In genomic region chr17:43501631-43502030, GRCm38 (mm10) we compare ENCODE assay signal across 35 mouse cellular contexts. TPM values are rescaled to one million over a fixed set of nuclear protein-coding genes. Genes with fewer than 3 reads are reported as not detected.
DNase-seq lines count a peak whose midpoint lies in the region; ATAC-seq and TF ChIP-seq lines count a peak whose summit lies in the region.
"Had no signal": no experiment of that assay in that cellular context is flagged by ENCODE, and none has a peak within 500 bp of the region (broad histone marks: within the 10 kb centered on the region; RNA-seq: fewer than 3 reads in every experiment).

No protein-coding gene starts in this region.

- no peak for TF ChIP-seq CTCF in intestine, postnatal 0 days (IDR thresholded peaks at IDR 0.05; ENCODE audit: low read depth)

- H3K4me3 ChIP-seq in intestine, embryonic 15.5 days (replicated peaks) = peak overlapping the region; percentile 23
- H3K4me3 ChIP-seq in intestine, postnatal 0 days (ENCODE audit: low read depth, low read length) = peak overlapping the region; percentile 39
- H3K4me3 ChIP-seq in kidney, embryonic 16.5 days (ENCODE audit: low read length) = peak overlapping the region; percentile 1; the same call in 1 of the 2 replicates
- H3K4me3 ChIP-seq: embryonic facial prominence, embryonic 10.5 days; embryonic facial prominence, embryonic 15.5 days; forebrain, embryonic 12.5 days; hindbrain, embryonic 12.5 days; limb, embryonic 10.5 days; limb, embryonic 15.5 days; liver, embryonic 13.5 days; megakaryocyte, embryonic 14.5 days; midbrain, embryonic 13.5 days; stomach, embryonic 15.5 days had no signal

- no peak overlapping the region for H3K9ac ChIP-seq in intestine, embryonic 15.5 days
- H3K9ac ChIP-seq in intestine, postnatal 0 days (ENCODE audit: low read depth, low read length) = no peak overlapping the region
- 0 out of 2 replicates have a peak overlapping the region, but pooled peaks have one; percentile 6 for H3K9ac ChIP-seq in kidney, embryonic 16.5 days (replicated peaks; ENCODE audit: low read length)
- H3K9ac ChIP-seq: embryonic facial prominence, embryonic 15.5 days; forebrain, embryonic 12.5 days; hindbrain, embryonic 12.5 days; limb, embryonic 15.5 days; liver, embryonic 13.5 days; midbrain, embryonic 13.5 days; stomach, embryonic 15.5 days had no signal

- no peak for ATAC-seq in intestine, embryonic 15.5 days
- no peak for ATAC-seq in intestine, postnatal 0 days
- ATAC-seq in kidney, embryonic 16.5 days (ENCODE audit: low FRiP score, low TSS enrichment) = no peak
- no peak for ATAC-seq in inflammation-experienced regulatory T-cells, adult 6 months
- ATAC-seq: hindbrain, postnatal 0 days; lung, postnatal 0 days; midbrain, embryonic 13.5 days had no signal

- peak overlapping the region; percentile 35 for H3K4me2 ChIP-seq in intestine, embryonic 15.5 days (replicated peaks)
- peak overlapping the region; percentile 54 for H3K4me2 ChIP-seq in intestine, postnatal 0 days (replicated peaks; ENCODE audit: low read depth)
- 0 out of 2 replicates have a peak overlapping the region, but pooled peaks have one; percentile 8 for H3K4me2 ChIP-seq in kidney, embryonic 16.5 days (replicated peaks; ENCODE audit: low read depth, low read length)
- H3K4me2 ChIP-seq: embryonic facial prominence, embryonic 15.5 days; forebrain, embryonic 12.5 days; hindbrain, embryonic 12.5 days; limb, embryonic 15.5 days; liver, embryonic 13.5 days; midbrain, embryonic 13.5 days; stomach, embryonic 15.5 days had no signal

- H3K27me3 ChIP-seq in intestine, embryonic 15.5 days (replicated peaks) = no peaks in the 10 kb centered on the region
- no peaks in the 10 kb centered on the region for H3K27me3 ChIP-seq in intestine, postnatal 0 days (replicated peaks; ENCODE audit: control insufficient read depth, insufficient read depth, low read length)
- no peaks in the 10 kb centered on the region for H3K27me3 ChIP-seq in kidney, embryonic 16.5 days (ENCODE audit: insufficient read depth, low read length)
- H3K27me3 ChIP-seq: embryonic facial prominence, embryonic 15.5 days; forebrain, embryonic 12.5 days; hindbrain, embryonic 12.5 days; limb, embryonic 15.5 days; liver, embryonic 13.5 days; megakaryocyte, embryonic 14.5 days; midbrain, embryonic 13.5 days; stomach, embryonic 15.5 days had no signal

- H3K27ac ChIP-seq in intestine, embryonic 15.5 days = peak overlapping the region; percentile 52
- peak overlapping the region; percentile 67 for H3K27ac ChIP-seq in intestine, postnatal 0 days (ENCODE audit: low read depth, low read length)
- H3K27ac ChIP-seq in kidney, embryonic 16.5 days (ENCODE audit: low read length) = peak overlapping the region; percentile 71
- H3K27ac ChIP-seq: embryonic facial prominence, embryonic 10.5 days; embryonic facial prominence, embryonic 15.5 days; forebrain, embryonic 12.5 days; hindbrain, embryonic 12.5 days; hindbrain, postnatal 0 days; limb, embryonic 10.5 days; limb, embryonic 15.5 days; liver, embryonic 13.5 days; midbrain, embryonic 13.5 days; stomach, embryonic 15.5 days had no signal

- 91% methylated on average over 5 of the region's 5 CpGs for WGBS in intestine, embryonic 15.5 days
- WGBS in intestine, postnatal 0 days = 59% methylated on average over 5 of the region's 5 CpGs
- WGBS in kidney, embryonic 16.5 days = 81% methylated on average over 5 of the region's 5 CpGs

- H3K9me3 ChIP-seq in intestine, embryonic 15.5 days = no peaks in the 10 kb centered on the region
- no peaks in the 10 kb centered on the region for H3K9me3 ChIP-seq in intestine, postnatal 0 days (ENCODE audit: control insufficient read depth)
- H3K9me3 ChIP-seq in kidney, embryonic 16.5 days (ENCODE audit: low read length) = no peaks in the 10 kb centered on the region
- H3K9me3 ChIP-seq: embryonic facial prominence, embryonic 10.5 days; embryonic facial prominence, embryonic 15.5 days; forebrain, embryonic 12.5 days; hindbrain, embryonic 12.5 days; limb, embryonic 10.5 days; limb, embryonic 15.5 days; liver, embryonic 13.5 days; megakaryocyte, embryonic 14.5 days; midbrain, embryonic 13.5 days; stomach, embryonic 15.5 days had no signal

- DNase-seq in kidney, postnatal 36 days = peak; percentile 49 to 65
- DNase-seq in heart, postnatal 36 days = no peak
- DNase-seq in frontal cortex, adult 2 months (ENCODE audit: extremely low spot score in 1 of 2, low spot score in 1 of 2) = no peak
- DNase-seq: adrenal gland, postnatal 25 days; B cell, adult 2 months; cerebellum, adult 2 months; cerebellum, postnatal 25 days; gastrocnemius, postnatal 14 days; heart, postnatal 14 days; liver, embryonic 13.5 days; lung, adult 18-20 months; lung, postnatal 4 days; retina, postnatal 1 day; right cerebral cortex, postnatal 14 days had no signal

- H3K36me3 ChIP-seq in intestine, embryonic 15.5 days = no peaks in the 10 kb centered on the region
- peaks cover 3% of the 10 kb centered on the region for H3K36me3 ChIP-seq in intestine, postnatal 0 days (ENCODE audit: control insufficient read depth, insufficient read depth)
- H3K36me3 ChIP-seq in kidney, embryonic 16.5 days (ENCODE audit: insufficient read depth, low read length) = no peaks in the 10 kb centered on the region
- H3K36me3 ChIP-seq: embryonic facial prominence, embryonic 10.5 days; embryonic facial prominence, embryonic 15.5 days; forebrain, embryonic 12.5 days; hindbrain, embryonic 12.5 days; limb, embryonic 10.5 days; limb, embryonic 15.5 days; liver, embryonic 13.5 days; midbrain, embryonic 13.5 days; stomach, embryonic 15.5 days had no signal

- intact Hi-C loops in heart, postnatal 36 days (cut with DNase I) = no loop called here

- H3K4me1 ChIP-seq in intestine, embryonic 15.5 days (replicated peaks) = no peaks in the 10 kb centered on the region
- no peaks in the 10 kb centered on the region for H3K4me1 ChIP-seq in intestine, postnatal 0 days (replicated peaks; ENCODE audit: control insufficient read depth, insufficient read depth, low read length)
- 0 out of 2 replicates have a peak, but pooled peaks cover 9% of the 10 kb centered on the region for H3K4me1 ChIP-seq in kidney, embryonic 16.5 days (ENCODE audit: insufficient read depth, low read length)
- H3K4me1 ChIP-seq: embryonic facial prominence, embryonic 10.5 days; embryonic facial prominence, embryonic 15.5 days; forebrain, embryonic 12.5 days; hindbrain, embryonic 12.5 days; limb, embryonic 10.5 days; limb, embryonic 15.5 days; liver, embryonic 13.5 days; megakaryocyte, embryonic 14.5 days; midbrain, embryonic 13.5 days; stomach, embryonic 15.5 days had no signal

RNA-seq across cellular contexts. Expression of gene Mep1a, which starts 1.0 kb away (rescaled TPM):
- polyA plus RNA-seq in intestine, embryonic 15.5 days (2015; fragmentation: Nextera tagmentation; extraction: Ambion mirVana) = 33.1 and 34.9 TPM in 2 replicates
- 147 and 153 TPM in 2 replicates for polyA plus RNA-seq in intestine, postnatal 0 days (2015; fragmentation: Nextera tagmentation; extraction: Ambion mirVana)
- polyA plus RNA-seq in kidney, embryonic 16.5 days (2015; fragmentation: Nextera tagmentation; extraction: Ambion mirVana) = 63.4 and 71.3 TPM in 2 replicates
- total RNA-seq in heart, postnatal 36 days (2021) = not detected
- polyA plus RNA-seq in inflammation-experienced regulatory T-cells, adult 6 months (2017; shearing (Covaris generic)) = not detected
- 0.06 and 0.08 TPM in 2 replicates for polyA plus RNA-seq in frontal cortex, adult 2 months (2012; rRNA removed)
- total RNA-seq: adrenal gland, postnatal 25 days; gastrocnemius, postnatal 14 days; granulocyte monocyte progenitor cell, adult 5-6 weeks; heart, postnatal 14 days; hindbrain, postnatal 0 days; layer of hippocampus, adult 8-10 months; layer of hippocampus, postnatal 25 days; monocyte, adult 5-6 weeks had no signal
- polyA plus RNA-seq: cerebellum, adult 2 months; embryonic facial prominence, embryonic 10.5 days; forebrain, embryonic 12.5 days; heart, embryonic 14.5 days; hindbrain, embryonic 12.5 days; limb, embryonic 10.5 days; liver, embryonic 13.5 days; lung, postnatal 0 days had no signal

RNA-seq across cellular contexts. Expression of gene Ankrd66, which starts 41.8 kb away (rescaled TPM):
- 0.18 TPM in 1 of 2 replicates, not detected in the other for polyA plus RNA-seq in intestine, embryonic 15.5 days (2015; fragmentation: Nextera tagmentation; extraction: Ambion mirVana)
- polyA plus RNA-seq in intestine, postnatal 0 days (2015; fragmentation: Nextera tagmentation; extraction: Ambion mirVana) = 0.83 and 0.94 TPM in 2 replicates
- polyA plus RNA-seq in kidney, embryonic 16.5 days (2015; fragmentation: Nextera tagmentation; extraction: Ambion mirVana) = 0.47 TPM in 1 of 2 replicates, not detected in the other
- not detected for total RNA-seq in heart, postnatal 36 days (2021)
- polyA plus RNA-seq in inflammation-experienced regulatory T-cells, adult 6 months (2017; shearing (Covaris generic)) = not detected
- 0.38 and 0.48 TPM in 2 replicates for polyA plus RNA-seq in frontal cortex, adult 2 months (2012; rRNA removed)
- total RNA-seq: adrenal gland, adult 18-20 months; adrenal gland, postnatal 25 days; gastrocnemius, postnatal 14 days; granulocyte monocyte progenitor cell, adult 5-6 weeks; heart, postnatal 14 days had no signal
- polyA plus RNA-seq: forebrain, embryonic 12.5 days; liver, embryonic 13.5 days had no signal

Comparison
In these comparisons a context has a peak if more than half of its experiments do, and no peak if none do; other contexts are left out.
1. DNase-seq: peak in kidney, postnatal 36 days (2 of 2); none in heart, postnatal 36 days (0 of 2) and frontal cortex, adult 2 months (0 of 2).
2. RNA of gene Mep1a, which starts 1.0 kb away (polyA plus RNA-seq): 147 to 153 TPM in intestine, postnatal 0 days, 63.4 to 71.3 TPM in kidney, embryonic 16.5 days and 33.1 to 34.9 TPM in intestine, embryonic 15.5 days; 0.06 to 0.08 TPM in frontal cortex, adult 2 months and not detected in inflammation-experienced regulatory T-cells, adult 6 months; every median in the first group is over 10 times any median in the second.
3. Peak in every context shown above with its lines, with median percentiles within 50 percentile points of each other: H3K27ac ChIP-seq, H3K4me2 ChIP-seq and H3K4me3 ChIP-seq.